Mouse (Mus musculus): Measurements from ENCODE around the gene Sac3d1. TPM values are rescaled to one million over a fixed set of nuclear protein-coding genes. Genes with fewer than 3 reads are reported as not detected.
"Not testable (repeated sequence)": the region's sequence is repeated elsewhere in the genome, so short reads cannot be mapped to it uniquely, and the experiment has no call there.

The Sac3d1 gene
- polyA plus RNA-seq, 1 experiment: 13.5 TPM

DNA sequence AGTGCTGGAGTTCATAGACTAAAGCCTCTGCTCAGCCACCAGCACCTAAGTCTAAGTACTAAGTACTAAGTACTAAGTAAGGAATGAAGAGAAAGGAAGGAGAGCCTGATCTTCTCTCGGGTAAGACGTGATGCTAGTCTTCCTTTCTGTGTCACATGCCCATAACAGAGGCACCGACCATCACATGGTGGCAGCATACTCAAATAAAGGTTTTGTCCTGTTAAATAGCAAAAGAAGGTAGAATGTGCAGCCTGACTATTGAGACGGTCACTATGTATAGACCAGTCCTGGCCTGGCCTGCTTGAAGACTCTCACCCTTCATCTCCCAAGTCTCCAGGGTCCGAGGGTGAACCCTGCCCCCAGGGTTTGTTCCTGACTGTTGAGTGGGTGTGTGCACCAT, 26.4 kb upstream of the Sac3d1 start:
- Histone ChIP-seq H3K27me3 (ENCODE audit: control insufficient read depth, insufficient read depth, low read length, poor library complexity, severe bottlenecking) (no peaks in the 10 kb centered on the region), H3K4me1 (ENCODE audit: control insufficient read depth, insufficient read depth, low read length) (no peaks in the 10 kb centered on the region), H3K4me3 (ENCODE audit: low read depth, low read length) (no peak overlapping the region), H3K9me3 (replicated peaks; ENCODE audit: control insufficient read depth, insufficient read depth, low read length, poor library complexity, severe bottlenecking) (no peaks in the 10 kb centered on the region), H3K36me3 (ENCODE audit: control insufficient read depth, insufficient read depth, low read length, poor library complexity, severe bottlenecking) (no peaks in the 10 kb centered on the region), H3K27ac (ENCODE audit: insufficient read depth, low read length) (no peak overlapping the region), H3K9ac (ENCODE audit: low read depth, poor library complexity, severe bottlenecking) (no peak overlapping the region)
- TF ChIP-seq POLR2A (IDR thresholded peaks at IDR 0.05; ENCODE audit: insufficient read depth, low read length): no peak
- TF ChIP-seq CTCF (IDR thresholded peaks at IDR 0.05; ENCODE audit: low read depth, low read length): no peak
- no peak for TF ChIP-seq EP300 (IDR thresholded peaks at IDR 0.05; ENCODE audit: insufficient read depth, low read depth, low read length)

DNA sequence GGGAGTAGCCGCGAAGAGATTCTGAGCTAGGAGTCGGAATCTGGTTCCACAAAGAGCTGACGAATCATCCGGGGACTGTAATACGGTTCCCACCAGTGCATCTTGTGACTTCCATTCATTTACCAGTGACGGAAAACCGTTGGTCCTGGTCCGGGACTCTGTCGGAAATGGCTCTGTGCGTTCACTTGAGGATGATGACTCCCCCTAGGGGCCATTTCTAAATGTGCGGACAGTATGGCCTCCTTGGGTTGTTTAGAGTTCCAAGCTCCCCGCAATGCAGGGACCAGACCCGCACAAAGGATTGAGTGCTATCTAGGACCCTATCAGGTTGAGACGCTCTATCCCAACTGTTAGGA, 22.9 kb upstream of the Sac3d1 start, which contains the start of gene Arl2:
TSS of gene Arl2 (minus strand) at position 155 of the 356 bp plus-strand sequence.
- TF ChIP-seq POLR2A (IDR thresholded peaks at IDR 0.05; ENCODE audit: insufficient read depth, low read length): no peak
- TF ChIP-seq EP300 (IDR thresholded peaks at IDR 0.05; ENCODE audit: insufficient read depth, low read depth, low read length): no peak
- peak; percentile 52 for TF ChIP-seq CTCF (IDR thresholded peaks at IDR 0.05; ENCODE audit: low read depth, low read length)
- peak within 1 kb of the TSS; percentile 87 for H3K9ac ChIP-seq (ENCODE audit: low read depth, poor library complexity, severe bottlenecking)

DNA sequence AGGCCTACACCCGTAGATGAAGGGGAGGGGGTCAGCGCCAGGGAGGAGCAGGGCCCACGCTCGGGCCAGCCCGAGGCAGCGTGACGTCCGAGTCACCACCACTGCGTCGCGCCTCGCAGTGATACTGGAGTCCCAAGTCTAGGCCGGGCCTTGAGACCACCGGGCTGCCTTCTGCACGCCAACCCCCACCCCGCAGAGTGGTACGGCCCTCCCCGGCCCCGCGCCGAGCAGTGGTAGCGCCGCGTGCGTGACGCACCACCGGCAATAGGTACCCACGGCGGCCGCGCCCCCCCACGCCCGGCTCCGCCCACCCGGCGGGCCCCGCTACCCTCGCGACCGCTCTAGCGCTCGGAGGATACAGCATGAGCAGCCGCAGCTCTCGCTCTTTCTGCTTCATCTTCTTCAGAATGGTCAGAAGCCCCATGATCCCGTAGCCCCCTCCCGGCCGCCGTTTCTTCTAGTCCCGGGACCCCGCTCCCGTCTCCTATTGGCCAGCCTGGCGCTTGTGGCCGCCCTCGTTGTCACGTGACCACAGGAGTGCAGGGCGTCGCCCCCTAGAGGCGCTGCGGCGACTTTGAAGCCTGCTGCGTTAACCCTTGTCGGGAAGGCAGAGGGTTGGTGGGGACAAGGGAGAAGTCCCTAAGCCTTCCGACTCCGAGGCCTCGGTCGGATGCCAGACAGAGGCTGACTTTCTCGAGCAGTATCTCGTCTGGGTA, 22.4 kb upstream of the Sac3d1 start, which contains the start of gene Batf2:
TSS of gene Batf2 (plus strand) at position 306 of the 716 bp plus-strand sequence.
- no peaks in the 10 kb centered on the region for H3K9me3 ChIP-seq (replicated peaks; ENCODE audit: control insufficient read depth, insufficient read depth, low read length, poor library complexity, severe bottlenecking)
- H3K36me3 ChIP-seq (ENCODE audit: control insufficient read depth, insufficient read depth, low read length, poor library complexity, severe bottlenecking): no peaks in the 10 kb centered on the region
- TF ChIP-seq CTCF (IDR thresholded peaks at IDR 0.05; ENCODE audit: low read depth, low read length) (peak; percentile 69), POLR2A (IDR thresholded peaks at IDR 0.05; ENCODE audit: insufficient read depth, low read length) (no peak), EP300 (IDR thresholded peaks at IDR 0.05; ENCODE audit: insufficient read depth, low read depth, low read length) (peak; percentile 47; the same call in 1 of the 2 replicates)
- no peaks in the 10 kb centered on the region for H3K4me1 ChIP-seq (ENCODE audit: control insufficient read depth, insufficient read depth, low read length)
- H3K4me3 ChIP-seq (ENCODE audit: low read depth, low read length): peak within 1 kb of the TSS; percentile 96
- no peaks in the 10 kb centered on the region for H3K27me3 ChIP-seq (ENCODE audit: control insufficient read depth, insufficient read depth, low read length, poor library complexity, severe bottlenecking)
- peak within 1 kb of the TSS; percentile 94 for H3K27ac ChIP-seq (ENCODE audit: insufficient read depth, low read length)
- H3K9ac ChIP-seq (ENCODE audit: low read depth, poor library complexity, severe bottlenecking): peak within 1 kb of the TSS; percentile 87

More for the DNA sequence above, 22.9 kb upstream of the Sac3d1 start, which contains the start of gene Arl2:
- Histone ChIP-seq H3K36me3 (ENCODE audit: control insufficient read depth, insufficient read depth, low read length, poor library complexity, severe bottlenecking) (no peaks in the 10 kb centered on the region), H3K4me1 (ENCODE audit: control insufficient read depth, insufficient read depth, low read length) (no peaks in the 10 kb centered on the region), H3K27me3 (ENCODE audit: control insufficient read depth, insufficient read depth, low read length, poor library complexity, severe bottlenecking) (no peaks in the 10 kb centered on the region), H3K9me3 (replicated peaks; ENCODE audit: control insufficient read depth, insufficient read depth, low read length, poor library complexity, severe bottlenecking) (no peaks in the 10 kb centered on the region), H3K27ac (ENCODE audit: insufficient read depth, low read length) (peak within 1 kb of the TSS; percentile 94), H3K4me3 (ENCODE audit: low read depth, low read length) (peak within 1 kb of the TSS; percentile 96)

DNA sequence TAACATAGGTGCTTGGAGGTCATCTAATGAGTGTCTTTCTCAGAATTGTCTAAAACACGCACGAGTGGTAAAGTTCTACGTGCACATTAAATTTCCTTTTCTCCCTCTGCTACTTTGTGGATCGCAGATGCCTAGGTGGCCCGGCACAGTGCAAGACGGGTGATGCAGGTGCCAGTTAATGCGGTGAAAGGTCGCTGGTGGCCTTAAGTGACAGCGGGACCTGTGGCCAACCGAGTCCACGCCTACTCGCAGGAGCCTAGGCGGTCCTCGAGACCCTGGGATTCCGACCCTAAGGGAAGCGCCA, 21.9 kb upstream of the Sac3d1 start:
- peak overlapping the region; percentile 46 for H3K27ac ChIP-seq (ENCODE audit: insufficient read depth, low read length)
- no peaks in the 10 kb centered on the region for H3K9me3 ChIP-seq (replicated peaks; ENCODE audit: control insufficient read depth, insufficient read depth, low read length, poor library complexity, severe bottlenecking)
- no peaks in the 10 kb centered on the region for H3K4me1 ChIP-seq (ENCODE audit: control insufficient read depth, insufficient read depth, low read length)
- H3K9ac ChIP-seq (ENCODE audit: low read depth, poor library complexity, severe bottlenecking): peak overlapping the region; percentile 87
- H3K27me3 ChIP-seq (ENCODE audit: control insufficient read depth, insufficient read depth, low read length, poor library complexity, severe bottlenecking): no peaks in the 10 kb centered on the region
- no peak for TF ChIP-seq CTCF (IDR thresholded peaks at IDR 0.05; ENCODE audit: low read depth, low read length)
- no peak for TF ChIP-seq POLR2A (IDR thresholded peaks at IDR 0.05; ENCODE audit: insufficient read depth, low read length)
- no peak for TF ChIP-seq EP300 (IDR thresholded peaks at IDR 0.05; ENCODE audit: insufficient read depth, low read depth, low read length)
- H3K36me3 ChIP-seq (ENCODE audit: control insufficient read depth, insufficient read depth, low read length, poor library complexity, severe bottlenecking): no peaks in the 10 kb centered on the region
- H3K4me3 ChIP-seq (ENCODE audit: low read depth, low read length): peak overlapping the region; percentile 96

DNA sequence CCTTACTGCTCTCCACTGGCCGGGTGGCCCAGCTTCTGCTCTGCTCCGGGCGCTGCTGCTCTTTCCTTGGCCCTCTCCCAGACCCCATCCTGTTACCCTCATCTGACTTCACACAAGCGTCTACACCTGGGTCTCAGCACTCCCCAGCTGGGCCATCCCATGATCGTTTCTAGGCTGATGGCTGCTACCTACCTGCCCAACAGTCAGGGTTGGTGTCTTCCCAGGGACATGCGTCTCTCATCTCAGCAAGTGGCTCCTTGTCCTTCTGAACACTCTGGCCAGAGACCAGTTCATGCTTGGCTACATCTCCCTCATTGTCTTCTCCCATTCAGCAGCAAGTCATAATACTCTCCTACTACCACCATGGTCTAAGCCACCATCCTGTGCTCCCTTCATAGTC, 21.3 kb upstream of the Sac3d1 start:
- H3K27me3 ChIP-seq (ENCODE audit: control insufficient read depth, insufficient read depth, low read length, poor library complexity, severe bottlenecking): no peaks in the 10 kb centered on the region
- H3K4me3 ChIP-seq (ENCODE audit: low read depth, low read length): peak overlapping the region; percentile 19; the same call in 1 of the 2 replicates
- H3K9ac ChIP-seq (ENCODE audit: low read depth, poor library complexity, severe bottlenecking): 0 out of 2 replicates have a peak overlapping the region, but pooled peaks have one; percentile 87
- no peaks in the 10 kb centered on the region for H3K36me3 ChIP-seq (ENCODE audit: control insufficient read depth, insufficient read depth, low read length, poor library complexity, severe bottlenecking)
- no peak for TF ChIP-seq EP300 (IDR thresholded peaks at IDR 0.05; ENCODE audit: insufficient read depth, low read depth, low read length)
- H3K27ac ChIP-seq (ENCODE audit: insufficient read depth, low read length): no peak overlapping the region
- H3K9me3 ChIP-seq (replicated peaks; ENCODE audit: control insufficient read depth, insufficient read depth, low read length, poor library complexity, severe bottlenecking): no peaks in the 10 kb centered on the region
- no peaks in the 10 kb centered on the region for H3K4me1 ChIP-seq (ENCODE audit: control insufficient read depth, insufficient read depth, low read length)

DNA sequence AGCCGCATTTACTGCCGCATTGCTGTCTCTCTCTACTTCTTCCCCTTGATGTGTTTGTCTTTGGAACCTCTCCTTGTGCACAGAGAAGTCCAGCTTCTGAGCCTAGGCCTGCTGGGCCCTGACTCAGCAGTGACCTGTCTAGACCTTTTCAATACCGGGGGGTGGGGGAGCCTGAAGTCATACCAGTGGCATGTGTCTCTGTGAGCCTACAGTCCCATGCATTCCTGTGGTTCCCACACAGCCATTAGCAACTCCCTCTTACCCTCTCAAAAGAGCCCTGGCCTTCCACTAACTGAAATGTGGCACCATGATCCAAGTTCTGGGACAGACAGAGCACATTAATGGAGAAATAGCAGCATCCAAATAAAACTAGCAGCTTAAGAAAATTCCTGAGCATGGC, 17.9 kb upstream of the Sac3d1 start:
- no peak overlapping the region for H3K4me3 ChIP-seq (ENCODE audit: low read depth, low read length)
- H3K4me1 ChIP-seq (ENCODE audit: control insufficient read depth, insufficient read depth, low read length): no peaks in the 10 kb centered on the region
- H3K27ac ChIP-seq (ENCODE audit: insufficient read depth, low read length): no peak overlapping the region
- no peaks in the 10 kb centered on the region for H3K9me3 ChIP-seq (replicated peaks; ENCODE audit: control insufficient read depth, insufficient read depth, low read length, poor library complexity, severe bottlenecking)
- 0 out of 2 replicates have a peak, but pooled peaks cover 2% of the 10 kb centered on the region for H3K36me3 ChIP-seq (ENCODE audit: control insufficient read depth, insufficient read depth, low read length, poor library complexity, severe bottlenecking)
- TF ChIP-seq CTCF (IDR thresholded peaks at IDR 0.05; ENCODE audit: low read depth, low read length) (no peak), EP300 (IDR thresholded peaks at IDR 0.05; ENCODE audit: insufficient read depth, low read depth, low read length) (no peak), POLR2A (IDR thresholded peaks at IDR 0.05; ENCODE audit: insufficient read depth, low read length) (no peak)
- H3K27me3 ChIP-seq (ENCODE audit: control insufficient read depth, insufficient read depth, low read length, poor library complexity, severe bottlenecking): no peaks in the 10 kb centered on the region
- H3K9ac ChIP-seq (ENCODE audit: low read depth, poor library complexity, severe bottlenecking): no peak overlapping the region

DNA sequence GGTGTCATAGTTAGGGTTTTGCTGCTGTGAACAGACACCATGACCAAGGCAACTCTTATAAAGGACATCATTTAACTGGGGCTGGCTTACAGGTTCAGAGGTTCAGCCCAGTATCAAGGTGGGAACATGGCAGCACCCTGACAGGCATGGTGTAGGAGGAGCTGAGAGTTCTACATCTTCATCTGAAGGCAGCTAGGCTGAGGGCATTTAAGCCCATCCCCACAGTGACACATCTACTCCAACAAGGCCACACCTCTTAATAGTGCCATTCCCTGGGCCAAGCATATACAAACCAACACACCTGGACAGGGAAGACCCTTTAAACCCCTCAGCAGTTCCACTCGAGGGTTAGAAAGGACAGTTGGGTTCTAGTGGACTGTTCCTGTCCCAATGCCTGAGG, 14.7 kb upstream of the Sac3d1 start:
- not testable (repeated sequence) for H3K9ac ChIP-seq (ENCODE audit: low read depth, poor library complexity, severe bottlenecking); H3K27ac ChIP-seq (ENCODE audit: insufficient read depth, low read length); H3K4me1 ChIP-seq (ENCODE audit: control insufficient read depth, insufficient read depth, low read length); H3K4me3 ChIP-seq (ENCODE audit: low read depth, low read length); H3K9me3 ChIP-seq (replicated peaks; ENCODE audit: control insufficient read depth, insufficient read depth, low read length, poor library complexity, severe bottlenecking); H3K27me3 ChIP-seq (ENCODE audit: control insufficient read depth, insufficient read depth, low read length, poor library complexity, severe bottlenecking); H3K36me3 ChIP-seq (ENCODE audit: control insufficient read depth, insufficient read depth, low read length, poor library complexity, severe bottlenecking)
